Mouse (Mus musculus) MEL (cell line): ENCODE data around the gene 5730596B20Rik.

Experiments used
- CTCF ChIP-seq, 3 experiments: IDR thresholded peaks in 2 of 3; conservative IDR thresholded peaks in 1 of 3; 2 replicates each; pipeline ENCODE4 v1.5.1; 2011 to 2012; ENCODE audit warnings: low read length in 3 of 3, low read depth in 2 of 3, mild to moderate bottlenecking in 2 of 3, improper control_type of control experiment in 1 of 3, inconsistent platforms in 1 of 3, mixed read lengths in 1 of 3, moderate library complexity in 1 of 3; ENCODE audit not compliant: control insufficient read depth in 1 of 3, insufficient read depth in 1 of 3, poor library complexity in 1 of 3, severe bottlenecking in 1 of 3
- E2F4 ChIP-seq: IDR thresholded peaks from 2 replicates; pipeline ENCODE4 v1.6.1; 2011; ENCODE audit warnings: low read depth, low read length, improper control_type of control experiment, borderline replicate concordance
- GABPA ChIP-seq: IDR thresholded peaks from 2 replicates; pipeline ENCODE4 v1.6.1; 2012; ENCODE audit warnings: low read depth, mild to moderate bottlenecking, inconsistent platforms, low read length, improper control_type of control experiment, moderate library complexity
- JUND ChIP-seq: IDR thresholded peaks from 2 replicates; pipeline ENCODE4 v1.6.1; 2011; ENCODE audit warnings: low read depth, mild to moderate bottlenecking, improper control_type of control experiment, low read length
- MAX ChIP-seq: IDR thresholded peaks from 2 replicates; pipeline ENCODE4 v1.6.1; 2011; ENCODE audit warnings: low read length, improper control_type of control experiment
- MEF2A ChIP-seq: IDR thresholded peaks from 2 replicates; pipeline ENCODE4 v1.6.1; 2014; ENCODE audit warnings: low read depth, mild to moderate bottlenecking, inconsistent platforms, low read length, improper control_type of control experiment; ENCODE audit not compliant: poor library complexity, insufficient replicate concordance, severe bottlenecking; ENCODE audit errors: extremely low read depth
- NELFE ChIP-seq: IDR thresholded peaks from 2 replicates; pipeline ENCODE4 v1.6.1; 2011; ENCODE audit warnings: low read depth, low read length, improper control_type of control experiment
- POLR2A ChIP-seq, 2 experiments: IDR thresholded peaks; 2 replicates each; pipeline ENCODE4 v1.6.1; 2011 to 2012; ENCODE audit warnings: low read length in 2 of 2, mild to moderate bottlenecking in 2 of 2, control low read depth in 1 of 2, improper control_type of control experiment in 1 of 2, low read depth in 1 of 2, moderate library complexity in 1 of 2; ENCODE audit not compliant: control insufficient read depth in 1 of 2, insufficient read depth in 1 of 2, poor library complexity in 1 of 2
- POLR2AphosphoS5 ChIP-seq: IDR thresholded peaks from 2 replicates; pipeline ENCODE4 v1.6.1; 2012; ENCODE audit warnings: low read depth, borderline replicate concordance, mild to moderate bottlenecking, inconsistent platforms, low read length, moderate library complexity, mixed read lengths
- RCOR1 ChIP-seq: IDR thresholded peaks from 2 replicates; pipeline ENCODE4 v1.6.1; 2012; ENCODE audit warnings: low read depth, mild to moderate bottlenecking, inconsistent platforms, low read length, improper control_type of control experiment
- TAL1 ChIP-seq: IDR thresholded peaks from 2 replicates; pipeline ENCODE4 v1.6.1; 2012; ENCODE audit warnings: mild to moderate bottlenecking, inconsistent platforms, low read length, moderate library complexity, mixed read lengths
- ZC3H11A ChIP-seq: IDR thresholded peaks from 2 replicates; pipeline ENCODE4 v1.6.1; 2012; ENCODE audit warnings: low read depth, mild to moderate bottlenecking, inconsistent platforms, low read length, improper control_type of control experiment
- ZNF384 ChIP-seq: IDR thresholded peaks from 2 replicates; pipeline ENCODE4 v1.6.1; 2012; ENCODE audit warnings: low read depth, mild to moderate bottlenecking, inconsistent platforms, low read length, improper control_type of control experiment

DNA sequence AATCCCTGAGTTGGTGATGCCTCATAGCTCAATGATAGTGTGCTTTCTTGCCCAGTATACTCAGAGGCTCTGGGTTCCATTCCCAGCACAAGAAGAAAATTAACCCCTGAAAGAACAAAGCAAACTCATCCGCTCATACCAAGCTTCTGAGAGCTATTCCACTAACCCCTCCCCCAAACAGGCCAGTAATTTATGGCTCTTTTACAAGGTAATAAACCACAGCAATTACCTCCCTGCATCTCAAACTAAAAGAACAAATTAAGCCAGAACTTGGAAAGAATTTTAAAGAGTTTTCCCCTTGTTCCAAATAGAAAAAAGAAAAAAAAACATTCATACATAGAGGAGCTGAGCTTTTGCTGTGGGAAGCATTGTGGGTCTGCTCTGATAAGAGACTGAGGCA lies 5.5 kb downstream of the 5730596B20Rik start:
- TF ChIP-seq TAL1, result no peak
- no peak for TF ChIP-seq POLR2AphosphoS5
- no peak for TF ChIP-seq ZC3H11A
- no peak for TF ChIP-seq CTCF (IDR thresholded peaks at IDR 0.05 in 2 of 3, conservative IDR thresholded peaks at IDR 0.05 in 1 of 3; ENCODE audit: control insufficient read depth in 1 of 3, insufficient read depth in 1 of 3, low read depth in 2 of 3, low read length in 3 of 3, poor library complexity in 1 of 3, severe bottlenecking in 1 of 3)
- TF ChIP-seq E2F4, result no peak
- TF ChIP-seq ZNF384, result no peak
- no peak for TF ChIP-seq JUND
- no peak for TF ChIP-seq NELFE
- no peak for TF ChIP-seq GABPA
- TF ChIP-seq POLR2A (IDR thresholded peaks at IDR 0.05; ENCODE audit: control insufficient read depth in 1 of 2, insufficient read depth in 1 of 2, low read depth in 1 of 2, low read length in 2 of 2, poor library complexity in 1 of 2), result no peak
- no peak for TF ChIP-seq MAX
- TF ChIP-seq RCOR1, result no peak
- no peak for TF ChIP-seq MEF2A
